8 mouse cellular contexts compared by ENCODE assay signal in the genomic region with DNA sequence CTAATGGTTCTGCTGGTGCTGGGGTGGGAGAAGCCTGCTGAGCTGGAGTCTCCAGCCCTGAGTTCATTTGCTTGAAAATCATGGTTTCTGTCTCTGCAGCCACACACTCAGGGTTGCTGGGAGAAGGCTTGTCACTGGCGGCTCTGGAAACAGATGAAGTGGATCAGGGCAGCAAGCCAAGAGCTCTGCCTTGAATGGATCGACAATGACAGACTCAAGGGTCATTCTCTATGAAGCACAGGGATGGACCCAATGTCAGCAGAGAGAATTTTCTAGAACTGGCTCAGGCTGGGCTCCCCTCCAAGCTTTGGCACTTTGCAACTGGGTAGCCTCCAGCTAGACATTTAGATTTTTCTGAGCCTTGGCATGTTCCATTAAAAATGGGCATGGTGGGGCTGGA.
DNase-seq lines count a peak whose midpoint lies in the region; ATAC-seq and TF ChIP-seq lines count a peak whose summit lies in the region.

No protein-coding gene starts in this region.

- 38% methylated on average over 2 of the region's 2 CpGs for WGBS in intestine, embryonic 15.5 days
- 9% methylated on average over 2 of the region's 2 CpGs for WGBS in lung, embryonic 14.5 days

- intact Hi-C loops in left cerebral cortex, postnatal 14 days (cut with DNase I): no loop called here
- intact Hi-C loops in gastrocnemius, adult 2 months (cut with DNase I): no loop called here

- ATAC-seq in intestine, embryonic 15.5 days: peak; percentile 59
- peak; percentile 82 for ATAC-seq in lung, embryonic 14.5 days (ENCODE audit: insufficient read depth)

- H3K4me1 ChIP-seq in intestine, embryonic 15.5 days (replicated peaks): 0 out of 2 replicates have a peak, but pooled peaks cover 6% of the 10 kb centered on the region
- H3K4me1 ChIP-seq in lung, embryonic 14.5 days (ENCODE audit: insufficient read depth): no peaks in the 10 kb centered on the region

- H3K4me2 ChIP-seq in intestine, embryonic 15.5 days (replicated peaks): no peak overlapping the region
- H3K4me2 ChIP-seq in lung, embryonic 14.5 days: no peak overlapping the region

- H3K9me3 ChIP-seq in intestine, embryonic 15.5 days: no peaks in the 10 kb centered on the region
- no peaks in the 10 kb centered on the region for H3K9me3 ChIP-seq in lung, embryonic 14.5 days (ENCODE audit: low read depth, low read length)

- peak; percentile 38 to 53 for DNase-seq in left cerebral cortex, postnatal 14 days (ENCODE audit: low spot score in 2 of 2)
- no peak for DNase-seq in left cerebral cortex, adult 11 months (ENCODE audit: low spot score)
- peak; percentile 79 to 83 for DNase-seq in cerebellum, postnatal 14 days
- peak; percentile 86 for DNase-seq in lung, embryonic 14.5 days
- no peak for DNase-seq in gastrocnemius, adult 2 months
- DNase-seq in thymus, adult 18-20 months: no peak
- DNase-seq in embryo, embryonic 10 days (ENCODE audit: low spot score): no peak

- no peaks in the 10 kb centered on the region for H3K27me3 ChIP-seq in intestine, embryonic 15.5 days (replicated peaks)
- H3K27me3 ChIP-seq in lung, embryonic 14.5 days (ENCODE audit: insufficient read depth, low read length): no peaks in the 10 kb centered on the region

- no peak for TF ChIP-seq CTCF in lung, embryonic 14.5 days (IDR thresholded peaks at IDR 0.05; ENCODE audit: low read depth)
- TF ChIP-seq CTCF in gastrocnemius, adult 2 months (IDR thresholded peaks at IDR 0.05): no peak

- no peaks in the 10 kb centered on the region for H3K36me3 ChIP-seq in intestine, embryonic 15.5 days
- H3K36me3 ChIP-seq in lung, embryonic 14.5 days (ENCODE audit: insufficient read depth): no peaks in the 10 kb centered on the region

- no peak overlapping the region for H3K27ac ChIP-seq in intestine, embryonic 15.5 days
- H3K27ac ChIP-seq in lung, embryonic 14.5 days (ENCODE audit: low read depth): 0 out of 2 replicates have a peak overlapping the region, but pooled peaks have one; percentile 13
- H3K27ac ChIP-seq in gastrocnemius, adult 2 months: no peak overlapping the region

- no peak overlapping the region for H3K9ac ChIP-seq in intestine, embryonic 15.5 days
- H3K9ac ChIP-seq in lung, embryonic 14.5 days: no peak overlapping the region

- H3K4me3 ChIP-seq in intestine, embryonic 15.5 days (replicated peaks): no peak overlapping the region
- no peak overlapping the region for H3K4me3 ChIP-seq in lung, embryonic 14.5 days (ENCODE audit: low read depth, low read length)
- no peak overlapping the region for H3K4me3 ChIP-seq in gastrocnemius, adult 2 months

Comparison
In these comparisons a context has a peak if more than half of its experiments do, and no peak if none do; other contexts are left out.
1. DNase-seq: peak in left cerebral cortex, postnatal 14 days (2 of 2), cerebellum, postnatal 14 days (2 of 2) and lung, embryonic 14.5 days (single experiment); none in left cerebral cortex, adult 11 months (single experiment), gastrocnemius, adult 2 months (single experiment), thymus, adult 18-20 months (0 of 2) and embryo, embryonic 10 days (single experiment).